Mouse (Mus musculus): ENCODE measurements around the gene Col18a1.

DNA sequence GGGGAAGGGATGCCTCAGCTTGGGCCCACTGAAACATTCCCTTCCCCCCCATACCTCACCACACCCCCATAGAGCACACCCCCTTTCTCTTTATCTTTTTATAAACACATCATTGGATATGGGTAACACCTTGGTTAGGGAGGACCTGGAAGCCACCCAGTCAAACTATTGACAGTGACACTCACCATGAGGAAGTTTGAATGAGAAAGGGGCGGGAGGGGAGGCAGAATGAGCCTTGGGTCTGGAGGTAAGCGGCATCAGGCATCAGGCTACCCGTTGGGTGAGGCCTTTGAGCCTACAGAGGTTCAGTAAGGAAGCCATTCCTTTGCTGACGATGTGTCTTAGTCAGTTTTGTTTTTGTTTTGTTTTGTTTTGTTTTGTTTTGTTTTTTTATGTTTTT, 30.3 kb upstream of the Col18a1 start:
- TF ChIP-seq EP300 (IDR thresholded peaks at IDR 0.05; ENCODE audit: low read depth): no peak
- TF ChIP-seq CTCF (IDR thresholded peaks at IDR 0.05; ENCODE audit: low read depth): no peak

All from liver, postnatal 0 days (tissue).